Mouse (Mus musculus) heart, adult 18-20 months (tissue): Measurements from ENCODE around the gene Olfr720. TPM values are rescaled to one million over a fixed set of nuclear protein-coding genes. Genes with fewer than 3 reads are reported as not detected.

Source experiments
- DNase-seq, 2 experiments: peaks; one replicate each; pipeline ENCODE4 v3.0.0; 2021 to 2022; ENCODE audit warnings: mixed read lengths in 1 of 2
- long read RNA-seq, 2 experiments: library from polyadenylated mRNA; stranded (forward); transcript quantifications; one replicate each; pipeline ENCODE4 v2.0.0; 2021
- total RNA-seq, 2 experiments: library from RNA; stranded (reverse); gene quantifications; 2 replicates each; pipeline ENCODE4 v1.2.3; 2021

Olfr720 gene
- not detected for total RNA-seq
- long read RNA-seq, experiment 1, result 0 reads
- long read RNA-seq, experiment 2, result 0 reads

- no peak for DNase-seq
Measured at GRCm38 (mm10) chr14:14186738-14187137, at the start of gene Olfr720. Olfr720 (minus strand) TSS chr14:14186838.

Other genes starting within 250 kb of the Olfr720 start
- 10 to 100 TPM; 14.0 to 16.6 TPM for gene Atxn7, start 225.4 kb downstream of the Olfr720 start, total RNA-seq
- gene Thoc7, start 225.0 kb downstream of the Olfr720 start, total RNA-seq, result 10 to 100 TPM; 84.5 to 89.7 TPM
- gene Psmd6, start 65.9 kb downstream of the Olfr720 start, total RNA-seq, result 10 to 100 TPM; 85.5 to 89.7 TPM
- gene Olfr31, start 136.0 kb upstream of the Olfr720 start, total RNA-seq, result not detected
- 1 to 10 TPM; 5.0 to 6.2 TPM for gene Il3ra, start 159.4 kb upstream of the Olfr720 start, total RNA-seq
- not detected for gene Olfr721-ps1, start 214.5 kb upstream of the Olfr720 start, total RNA-seq